Mouse (Mus musculus): ENCODE measurements around the gene Litaf. TPM values are rescaled to one million over a fixed set of nuclear protein-coding genes. Genes with fewer than 3 reads are reported as not detected.

Litaf gene
- total and polyA plus RNA-seq, 3 experiments, result 97.5 to 178 (median 154) TPM

DNA sequence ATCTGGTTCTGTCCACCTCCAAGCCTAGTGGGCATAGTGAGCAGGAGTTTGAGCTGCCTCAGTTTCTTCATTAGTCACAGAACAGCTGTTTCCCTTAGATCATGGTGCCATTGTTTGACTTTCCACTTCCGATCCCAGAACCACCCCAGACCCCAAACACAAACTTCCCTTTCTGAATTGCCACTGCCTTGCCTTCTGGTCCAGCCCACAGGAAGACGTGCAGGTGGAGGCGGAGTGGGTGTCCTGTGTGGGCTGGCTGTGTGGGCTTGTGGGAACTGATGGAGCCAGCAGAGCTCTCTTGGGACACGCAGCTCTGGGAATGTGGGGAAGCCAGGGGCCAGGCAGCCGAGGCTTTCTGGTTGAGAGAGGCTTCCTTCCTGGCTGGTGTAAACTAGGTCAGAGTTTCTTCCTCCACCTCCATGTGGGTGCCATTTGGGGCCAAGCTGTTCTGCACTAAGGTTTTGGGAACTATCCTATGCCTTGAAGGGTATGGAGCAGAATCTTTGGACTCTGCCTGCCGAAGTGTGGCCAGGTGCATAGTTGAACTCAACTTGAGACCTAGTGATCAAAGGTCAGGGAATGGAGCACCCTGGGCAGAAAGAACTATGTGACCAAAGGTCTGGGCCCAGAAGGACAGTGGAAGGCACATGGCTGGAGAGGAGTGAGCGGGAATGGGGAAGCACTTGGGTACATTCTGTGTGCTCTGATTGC is 3.9 kb upstream of the Litaf start:
- peaks cover 9% of the 10 kb centered on the region for H3K79me2 ChIP-seq (replicated peaks; ENCODE audit: control insufficient read depth, extremely low read depth, insufficient read depth, poor library complexity, severe bottlenecking)
- H3K36me3 ChIP-seq (replicated peaks in 1 of 2; ENCODE audit: control insufficient read depth in 1 of 2, insufficient read depth in 1 of 2, low read length in 1 of 2), result peaks cover 29 to 47% of the 10 kb centered on the region in 2 experiments
- H3K9me3 ChIP-seq (replicated peaks; ENCODE audit: low read length), result no peaks in the 10 kb centered on the region
- H3K4me2 ChIP-seq (ENCODE audit: insufficient read depth, low read depth, poor library complexity, severe bottlenecking), result peak overlapping the region; percentile 45; the same call in 1 of the 2 replicates
- H3K27ac ChIP-seq (ENCODE audit: insufficient read depth, low read depth), result peak overlapping the region; percentile 59
- peaks cover 38 to 83% of the 10 kb centered on the region in 2 experiments for H3K4me1 ChIP-seq (ENCODE audit: control insufficient read depth in 1 of 2, insufficient read depth in 2 of 2)
- H3K4me3 ChIP-seq (replicated peaks in 1 of 3; ENCODE audit: low read depth in 2 of 3, low read length in 2 of 3, poor library complexity in 1 of 3), result peak overlapping the region; percentile 21 to 70 (median 54)
- dilution Hi-C loops (cut with MboI; ENCODE audit: extremely low pct_ligation_motif_present, extremely low pct_unique_long_range_greater_than_20kb, low sequenced_read_pairs), result no loop called here
- peak; percentile 58 for DNase-seq (ENCODE audit: extremely low read depth)
- in situ Hi-C loops (cut with MboI; ENCODE audit: low pct_ligation_motif_present, low pct_unique_long_range_greater_than_20kb, low sequenced_read_pairs), result loop anchor here (5.0 kb wide), 1 partner anchor 32 kb away; no protein-coding TSS in a partner anchor
- 0 out of 2 replicates have a peak overlapping the region, but pooled peaks have one; percentile 2 for H3K9ac ChIP-seq (ENCODE audit: insufficient read depth, low read depth)
- no peaks in the 10 kb centered on the region for H3K27me3 ChIP-seq (replicated peaks)
- TF ChIP-seq TCF12 (IDR thresholded peaks at IDR 0.05; ENCODE audit: low read depth, low read length), result peak; percentile 56; the same call in 1 of the 2 replicates
- no peak for TF ChIP-seq GABPA (IDR thresholded peaks at IDR 0.05; ENCODE audit: insufficient replicate concordance, low read depth, low read length)
- TF ChIP-seq CHD2 (IDR thresholded peaks at IDR 0.05; ENCODE audit: low read length), result peak; percentile 51; the same call in 1 of the 2 replicates
- TF ChIP-seq NRF1 (IDR thresholded peaks at IDR 0.05; ENCODE audit: low read depth, low read length), result no peak
- TF ChIP-seq RCOR1 (conservative IDR thresholded peaks at IDR 0.05; ENCODE audit: low read depth, low read length), result no peak
- no peak for TF ChIP-seq ZMIZ1 (IDR thresholded peaks at IDR 0.05; ENCODE audit: low read depth, low read length)
- no peak for TF ChIP-seq USF1 (IDR thresholded peaks at IDR 0.05; ENCODE audit: low read depth, low read length)
- TF ChIP-seq MXI1 (IDR thresholded peaks at IDR 0.05; ENCODE audit: low read depth, low read length), result no peak; the same call in 1 of the 2 replicates
- no peak for TF ChIP-seq CHD1 (IDR thresholded peaks at IDR 0.05; ENCODE audit: low read depth, low read length)
- no peak for TF ChIP-seq MAZ (IDR thresholded peaks at IDR 0.05; ENCODE audit: low read depth, low read length)
- TF ChIP-seq KAT2A (IDR thresholded peaks at IDR 0.05; ENCODE audit: insufficient replicate concordance, low read length), result no peak
- peak; percentile 15; the same call in 1 of the 2 replicates for TF ChIP-seq SMC3 (IDR thresholded peaks at IDR 0.05; ENCODE audit: low read depth, low read length)
- TF ChIP-seq MAX (IDR thresholded peaks at IDR 0.05; ENCODE audit: low read length), result peak; percentile 67
- no peak for TF ChIP-seq RAD21 (IDR thresholded peaks at IDR 0.05; ENCODE audit: low read depth, low read length)
- TF ChIP-seq UBTF (IDR thresholded peaks at IDR 0.05; ENCODE audit: low read depth, low read length), result no peak
- TF ChIP-seq USF2 (conservative IDR thresholded peaks at IDR 0.05; ENCODE audit: low read depth, low read length), result no peak
- TF ChIP-seq ZC3H11A (IDR thresholded peaks at IDR 0.05; ENCODE audit: low read depth, low read length), result no peak
- peak; percentile 67; the same call in 1 of the 2 replicates for TF ChIP-seq MEF2A (IDR thresholded peaks at IDR 0.05; ENCODE audit: borderline replicate concordance, low read depth, low read length)
- no peak for TF ChIP-seq POLR2A (IDR thresholded peaks at IDR 0.05; ENCODE audit: low read depth, low read length)
- no peak for TF ChIP-seq HCFC1 (IDR thresholded peaks at IDR 0.05; ENCODE audit: low read depth, low read length)
- no peak for TF ChIP-seq E2F4 (IDR thresholded peaks at IDR 0.05; ENCODE audit: insufficient replicate concordance, low read depth, low read length)
- 0 out of 2 replicates have a peak, but pooled peaks have one; percentile 11 for TF ChIP-seq MYC (IDR thresholded peaks at IDR 0.05; ENCODE audit: low read depth, low read length)
- TF ChIP-seq IRF4 (IDR thresholded peaks at IDR 0.05; ENCODE audit: low read depth, low read length), result no peak; the same call in 1 of the 2 replicates
- TF ChIP-seq JUND (conservative IDR thresholded peaks at IDR 0.05; ENCODE audit: low read depth, low read length), result no peak
- no peak; the same call in 1 of the 2 replicates for TF ChIP-seq POLR2AphosphoS2 (IDR thresholded peaks at IDR 0.05; ENCODE audit: low read depth, low read length)
- no peak for TF ChIP-seq PAX5 (IDR thresholded peaks at IDR 0.05; ENCODE audit: low read length)
- TF ChIP-seq ZKSCAN1 (IDR thresholded peaks at IDR 0.05; ENCODE audit: borderline replicate concordance, low read depth, low read length), result no peak
- peak; percentile 47; the same call in 1 of the 2 replicates for TF ChIP-seq SIN3A (IDR thresholded peaks at IDR 0.05; ENCODE audit: low read length)
- TF ChIP-seq ETS1 (conservative IDR thresholded peaks at IDR 0.05; ENCODE audit: low read depth, low read length), result peak; percentile 84
- no peak for TF ChIP-seq JUN (IDR thresholded peaks at IDR 0.05; ENCODE audit: insufficient read depth, low read depth, low read length)
- no peak; the same call in 1 of the 2 replicates for TF ChIP-seq ELF1 (IDR thresholded peaks at IDR 0.05; ENCODE audit: low read depth, low read length)
- TF ChIP-seq BHLHE40 (IDR thresholded peaks at IDR 0.05; ENCODE audit: low read depth, low read length), result peak; percentile 51; the same call in 1 of the 2 replicates
- TF ChIP-seq NELFE (IDR thresholded peaks at IDR 0.05; ENCODE audit: low read depth, low read length), result 0 out of 2 replicates have a peak, but pooled peaks have one; percentile 17
- TF ChIP-seq CTCF (conservative IDR thresholded peaks at IDR 0.05 in 1 of 2, IDR thresholded peaks at IDR 0.05 in 1 of 2; ENCODE audit: low read depth in 2 of 2, low read length in 2 of 2), result no peak
- 0 out of 2 replicates have a peak, but pooled peaks have one; percentile 41 for TF ChIP-seq MAFK (IDR thresholded peaks at IDR 0.05; ENCODE audit: insufficient replicate concordance, low read length)
- no peak for TF ChIP-seq ZNF384 (IDR thresholded peaks at IDR 0.05; ENCODE audit: low read depth, low read length)
- no peak for TF ChIP-seq TBP (conservative IDR thresholded peaks at IDR 0.05; ENCODE audit: low read depth, low read length)
- peak; percentile 66; the same call in 1 of the 2 replicates for TF ChIP-seq EP300 (IDR thresholded peaks at IDR 0.05; ENCODE audit: low read length)
